Mouse (Mus musculus) brain, embryonic 14.5 days (tissue): Measurements from ENCODE around the gene Cdh1.

Experiments
- CTCF ChIP-seq: fragments of 200-500 bp; IDR thresholded peaks from 2 replicates; pipeline ENCODE4 v1.5.1; 2012; ENCODE audit warnings: inconsistent platforms, mild to moderate bottlenecking, moderate library complexity, borderline replicate concordance; ENCODE audit not compliant: insufficient read depth, insufficient read length; ENCODE audit errors: extremely low read depth
- POLR2A ChIP-seq: fragments of 200-500 bp; IDR thresholded peaks from 2 replicates; pipeline ENCODE4 v1.6.1; 2012; ENCODE audit warnings: mild to moderate bottlenecking, inconsistent platforms, borderline replicate concordance; ENCODE audit not compliant: poor library complexity, insufficient read depth, insufficient read length, severe bottlenecking; ENCODE audit errors: extremely low read depth

DNA sequence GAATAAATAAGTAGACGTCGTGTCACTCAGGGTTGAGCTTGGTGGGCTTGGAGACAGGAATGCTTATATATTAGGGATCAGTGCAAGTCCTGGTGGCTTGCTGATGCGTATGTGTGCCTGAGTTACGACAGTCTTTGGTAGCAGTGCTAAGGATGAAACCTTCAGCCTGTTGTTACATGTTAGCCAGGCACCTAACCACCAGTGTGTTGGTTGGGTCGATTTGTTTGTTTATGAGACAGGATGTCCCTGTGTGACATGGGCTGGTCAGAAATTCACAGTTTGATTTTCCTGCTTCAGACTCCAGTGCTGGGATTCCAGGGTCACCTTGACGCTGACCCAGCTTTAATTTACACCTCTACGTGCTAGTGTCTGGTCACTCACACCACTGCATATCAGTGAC lies 2.5 kb downstream of the Cdh1 start:
- TF ChIP-seq CTCF (no peak), POLR2A (no peak)
